Mouse (Mus musculus) lung, postnatal 10 days (tissue): ENCODE measurements at regions not wholly inside any gene's neighbourhood (a gene's known extent, or its start where the extent isn't known, plus 50 kb on each side); places are given as distances from the start of the nearest gene placed in this dataset.

ENCODE experiments used
- DNase-seq: peaks from one replicate; pipeline ENCODE4 v3.0.0; 2021

DNA sequence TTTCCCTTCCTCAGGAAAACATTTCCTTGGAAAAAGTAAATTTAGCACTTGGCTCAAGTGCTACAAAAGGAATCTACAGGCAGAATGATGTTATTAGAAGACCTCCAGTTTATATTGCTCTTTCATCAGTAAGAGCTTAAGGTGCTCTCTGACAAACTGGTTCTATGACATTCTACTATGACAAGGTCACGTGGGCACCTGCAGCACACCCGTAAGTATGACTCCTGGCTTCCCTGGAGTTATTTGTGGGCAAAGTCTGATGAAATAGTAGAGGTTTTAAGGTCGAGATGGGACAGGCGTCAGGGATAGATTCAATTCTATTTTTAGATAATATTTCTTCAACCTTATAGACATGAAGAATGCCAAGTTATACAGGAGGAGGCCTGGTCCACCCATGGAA lies 84.9 kb upstream of the Ccn6 start:
- no peak for DNase-seq

DNA sequence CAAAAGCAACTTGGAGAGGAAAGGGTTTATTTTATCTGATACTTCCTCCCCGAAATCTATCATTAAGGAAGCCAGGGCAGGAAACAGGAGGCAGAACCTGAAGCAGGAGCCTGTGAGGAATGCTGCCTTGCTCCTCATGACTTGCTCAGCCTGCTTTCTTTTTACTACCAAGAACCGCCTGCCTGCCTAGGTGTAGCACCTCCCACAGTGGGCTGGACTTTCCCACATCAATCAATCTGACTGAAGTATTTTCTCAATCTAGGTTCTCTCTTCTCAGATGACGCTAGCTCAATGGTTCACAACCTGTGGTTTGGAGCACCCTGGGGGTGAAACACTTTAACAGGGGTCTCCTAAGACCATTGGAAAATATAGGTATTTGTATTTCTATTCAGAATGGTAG lies 83.4 kb upstream of the Ccn6 start:
- DNase-seq = no peak

DNA sequence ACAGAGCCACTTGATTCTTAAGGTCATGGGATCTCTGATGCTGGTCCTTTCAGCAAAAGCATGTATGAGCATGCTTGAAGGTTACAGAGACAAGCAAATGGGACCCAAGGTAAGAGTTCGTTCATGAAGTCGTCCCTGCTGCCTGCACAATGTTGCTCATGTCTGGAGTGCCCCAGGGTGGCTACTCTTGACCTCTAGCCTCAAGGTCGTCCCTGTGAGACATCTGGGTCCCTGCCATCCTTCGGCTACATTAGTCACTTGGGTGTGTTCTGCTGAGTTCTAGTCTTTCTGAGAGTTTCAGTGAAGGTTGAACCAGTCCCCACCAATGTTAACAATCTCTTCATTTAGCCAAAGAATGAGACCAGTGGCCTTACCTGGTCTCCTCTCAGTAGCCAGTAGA lies 81.5 kb upstream of the Ccn6 start:
- DNase-seq = no peak

DNA sequence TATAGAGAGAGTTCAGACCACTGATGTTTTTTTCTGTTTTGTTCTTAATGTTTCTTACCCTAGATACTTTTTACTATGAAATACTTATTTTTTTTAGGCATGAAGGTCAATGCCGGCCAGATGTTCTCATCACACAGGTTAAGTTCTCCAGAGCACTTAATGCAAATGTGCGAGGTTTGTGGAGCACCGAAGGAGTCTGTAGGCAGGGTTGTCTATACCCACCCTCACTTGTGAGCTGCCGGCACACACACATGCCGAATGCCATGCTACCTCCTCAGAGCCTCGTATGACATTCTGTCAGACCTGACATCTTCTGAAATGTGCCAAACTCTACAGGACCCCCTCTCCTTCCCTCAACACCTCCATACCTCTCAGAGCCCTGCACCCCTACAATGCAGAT lies 80.5 kb upstream of the Ccn6 start:
- no peak for DNase-seq

DNA sequence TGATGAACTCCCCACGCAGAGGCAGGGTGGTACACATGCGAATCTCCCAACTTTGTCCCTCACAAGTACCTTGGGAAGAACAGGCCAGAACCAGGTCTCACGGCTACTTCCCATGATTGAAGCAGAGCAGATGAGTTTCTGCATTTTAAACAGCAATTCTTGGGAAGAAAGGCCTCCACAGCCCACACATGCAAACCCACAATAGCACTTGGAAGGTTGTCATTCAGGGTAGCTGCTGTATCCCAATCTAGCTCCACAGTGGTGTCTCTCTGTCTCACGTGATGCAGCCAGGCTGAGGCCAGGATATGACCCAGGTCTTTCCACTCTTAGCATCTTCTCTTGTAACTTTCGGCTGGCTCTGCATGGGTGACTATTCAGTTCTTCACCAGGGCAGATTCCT lies 78.8 kb upstream of the Ccn6 start:
- no peak for DNase-seq

- DNase-seq = no peak
Measured at GRCm38 (mm10) chr10:39241922-39242321, 78.3 kb upstream of the Ccn6 start.

- DNase-seq = no peak
Measured at GRCm38 (mm10) chr10:39241486-39241885, 77.9 kb upstream of the Ccn6 start.

DNA sequence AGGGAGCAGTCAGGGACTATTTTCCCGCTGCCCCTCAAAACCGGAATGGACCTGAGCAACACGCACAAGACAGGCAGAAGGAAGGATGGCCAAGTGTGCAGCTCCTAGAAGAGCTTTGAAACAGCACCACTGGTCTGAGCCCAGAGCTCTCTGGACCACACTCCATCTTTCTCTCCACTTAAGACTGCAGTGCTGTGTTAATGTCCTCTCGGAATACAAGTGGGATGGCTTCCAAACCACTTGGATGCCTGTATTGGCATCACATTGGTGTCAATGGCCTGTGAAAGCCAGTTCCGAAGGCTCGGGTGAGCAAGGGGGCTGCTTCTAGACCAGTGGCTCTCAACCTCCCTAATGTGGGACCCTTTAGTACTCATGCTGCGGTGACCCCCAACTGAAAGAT lies 77.4 kb upstream of the Ccn6 start:
- DNase-seq = peak; percentile 45

- DNase-seq = no peak
Measured at GRCm38 (mm10) chr10:39240178-39240791, 76.7 kb upstream of the Ccn6 start.

- DNase-seq = peak; percentile 91
Measured at GRCm38 (mm10) chr10:39239498-39240177, 76.0 kb upstream of the Ccn6 start.

GRCm38 (mm10) chr10:39238596-39238995 lies 75.0 kb upstream of the Ccn6 start:
- DNase-seq = peak; percentile 46

DNA sequence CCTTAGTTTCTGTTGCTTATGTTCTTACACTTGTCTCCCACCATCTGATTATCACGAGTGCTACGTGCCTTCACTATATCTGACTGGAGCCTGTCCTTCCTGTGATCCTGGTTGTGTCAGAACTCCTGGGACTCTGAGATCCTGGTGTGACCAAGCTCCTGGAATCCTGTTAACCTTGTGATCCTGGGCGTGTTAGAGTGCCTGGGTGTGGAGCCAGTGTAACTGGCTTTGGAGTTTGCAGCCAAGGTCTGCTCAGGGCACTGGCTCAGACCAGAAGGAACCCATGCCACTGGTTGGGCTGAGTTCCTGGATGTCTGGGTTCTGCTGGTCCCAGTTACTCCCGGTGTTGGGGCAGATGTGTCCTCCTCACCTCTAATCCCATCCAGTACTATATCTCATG lies 74.0 kb upstream of the Ccn6 start:
- no peak for DNase-seq

DNA sequence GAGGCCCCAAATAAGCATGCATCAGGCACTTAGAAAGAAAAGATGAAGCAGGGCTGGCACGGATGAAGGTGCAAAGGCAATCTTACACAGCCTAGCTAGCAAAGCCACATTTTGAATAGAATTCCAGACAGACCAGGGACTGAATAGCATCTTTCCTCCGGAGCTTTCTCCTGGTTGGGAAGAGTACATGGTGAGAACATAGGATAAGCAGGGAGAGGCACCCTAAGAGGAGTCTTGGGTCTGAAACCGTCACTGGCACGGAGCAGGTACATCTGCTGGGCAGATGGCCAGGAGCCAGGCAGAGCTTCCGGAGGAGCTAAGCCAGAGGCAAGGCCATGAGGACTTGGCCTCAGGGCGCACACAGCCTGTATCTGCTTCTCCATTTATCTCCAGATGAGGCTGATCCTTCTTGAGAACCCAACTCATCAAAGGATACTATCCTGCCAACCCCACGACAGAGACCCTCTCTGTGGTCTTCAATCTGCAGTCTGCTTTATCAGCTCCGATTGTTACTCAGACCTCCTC lies 70.4 kb upstream of the Ccn6 start:
- no peak for DNase-seq

- no peak for DNase-seq
Measured at GRCm38 (mm10) chr10:39233191-39233590, 69.6 kb upstream of the Ccn6 start.

DNA sequence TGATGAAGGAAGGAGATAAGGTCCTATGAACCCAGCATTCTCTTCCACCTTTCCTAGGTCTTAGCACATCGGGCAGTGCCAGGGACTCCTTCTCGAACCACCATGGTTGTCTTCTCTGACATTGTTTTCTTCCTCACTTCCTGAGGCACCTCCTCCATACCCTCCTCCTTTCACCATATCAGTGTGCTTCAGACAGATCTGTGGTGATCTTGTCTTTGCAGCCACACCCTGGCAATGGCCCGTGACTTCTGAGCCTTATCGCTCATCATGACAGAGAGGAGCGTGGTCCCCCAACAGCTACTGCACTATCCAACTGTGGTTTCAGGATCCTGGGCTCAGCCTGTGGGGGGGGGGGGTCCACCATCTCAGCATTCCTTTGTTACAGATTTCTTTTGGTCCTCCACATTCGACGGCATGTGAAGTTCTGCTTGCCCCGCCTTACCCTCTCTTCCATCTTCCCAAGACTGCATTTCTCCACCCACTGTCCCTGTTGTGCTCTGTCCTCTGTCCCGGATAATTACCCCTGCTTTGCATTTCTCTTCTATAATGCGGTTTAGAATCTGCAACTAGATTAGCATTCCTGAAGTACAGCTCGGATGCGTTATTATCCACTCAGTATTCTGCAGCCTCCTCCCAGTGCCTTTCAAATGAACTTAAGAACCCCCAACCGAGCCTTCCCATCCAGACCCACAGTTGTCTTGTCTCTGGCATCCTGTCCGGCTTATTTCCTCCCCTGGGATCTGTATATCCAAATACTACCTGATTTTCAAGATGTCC lies 67.2 kb upstream of the Ccn6 start:
- no peak for DNase-seq

GRCm38 (mm10) chr10:39229233-39229632 lies 65.6 kb upstream of the Ccn6 start:
- no peak for DNase-seq

DNA sequence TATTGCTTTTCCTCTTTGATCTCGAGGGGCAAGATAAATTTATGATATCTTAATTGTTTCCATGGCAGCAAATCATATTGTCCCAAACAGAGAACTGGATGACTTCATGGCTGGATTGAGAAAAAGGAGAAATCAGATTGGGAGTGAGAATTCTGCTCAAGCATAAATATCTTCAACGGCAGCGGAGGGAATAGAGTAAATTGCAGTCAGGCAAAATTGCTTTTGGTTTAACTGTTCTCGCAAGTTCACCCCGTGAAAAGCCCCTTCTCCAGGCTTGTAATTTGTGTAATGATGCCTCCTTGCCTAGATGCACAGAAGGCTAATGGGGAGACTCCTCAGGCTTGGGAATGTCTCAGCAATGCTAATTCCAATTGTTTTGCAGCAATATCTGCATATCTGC lies 64.4 kb upstream of the Ccn6 start:
- DNase-seq = no peak

DNA sequence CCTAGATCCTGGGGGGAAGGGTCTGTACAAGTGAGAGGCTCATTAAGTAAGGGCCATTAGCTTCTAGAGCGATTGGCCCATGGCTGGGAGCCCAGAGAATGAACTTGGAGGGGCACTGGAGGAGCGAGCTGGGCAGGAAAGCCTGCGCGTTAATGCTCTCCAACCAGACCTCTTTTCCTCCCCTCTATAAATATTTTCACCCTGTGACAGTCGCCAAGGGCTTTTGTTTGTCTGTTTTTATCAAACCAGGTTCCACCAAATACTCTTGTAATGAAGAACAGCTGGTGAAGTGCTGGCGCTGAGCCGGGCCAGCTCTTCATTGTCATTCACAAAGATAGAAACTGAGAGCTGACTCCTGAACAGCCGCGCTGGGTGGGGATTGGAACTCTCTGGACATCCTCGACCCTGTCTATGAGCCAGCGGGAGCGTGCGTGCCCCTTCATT lies 63.9 kb upstream of the Ccn6 start:
- peak; percentile 53 for DNase-seq

DNA sequence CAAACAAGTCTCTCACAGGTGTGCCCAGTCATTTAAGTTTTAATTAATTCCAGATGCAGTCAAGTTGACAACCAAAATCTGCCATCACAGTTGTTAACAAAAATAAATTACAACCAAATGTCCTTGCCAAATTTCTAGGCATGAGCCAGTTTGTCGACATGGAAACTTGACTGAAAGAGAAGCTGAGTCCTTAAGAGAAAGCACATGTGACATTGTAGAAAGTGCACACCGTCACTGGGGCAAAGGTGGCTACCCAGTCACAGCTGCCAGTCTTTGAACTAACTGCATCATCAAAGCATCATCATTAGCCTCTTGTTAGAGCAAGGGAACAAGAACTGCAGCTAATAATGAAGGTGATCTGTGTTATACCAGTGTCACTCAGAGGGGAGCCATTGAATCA lies 62.9 kb upstream of the Ccn6 start:
- DNase-seq = no peak

DNA sequence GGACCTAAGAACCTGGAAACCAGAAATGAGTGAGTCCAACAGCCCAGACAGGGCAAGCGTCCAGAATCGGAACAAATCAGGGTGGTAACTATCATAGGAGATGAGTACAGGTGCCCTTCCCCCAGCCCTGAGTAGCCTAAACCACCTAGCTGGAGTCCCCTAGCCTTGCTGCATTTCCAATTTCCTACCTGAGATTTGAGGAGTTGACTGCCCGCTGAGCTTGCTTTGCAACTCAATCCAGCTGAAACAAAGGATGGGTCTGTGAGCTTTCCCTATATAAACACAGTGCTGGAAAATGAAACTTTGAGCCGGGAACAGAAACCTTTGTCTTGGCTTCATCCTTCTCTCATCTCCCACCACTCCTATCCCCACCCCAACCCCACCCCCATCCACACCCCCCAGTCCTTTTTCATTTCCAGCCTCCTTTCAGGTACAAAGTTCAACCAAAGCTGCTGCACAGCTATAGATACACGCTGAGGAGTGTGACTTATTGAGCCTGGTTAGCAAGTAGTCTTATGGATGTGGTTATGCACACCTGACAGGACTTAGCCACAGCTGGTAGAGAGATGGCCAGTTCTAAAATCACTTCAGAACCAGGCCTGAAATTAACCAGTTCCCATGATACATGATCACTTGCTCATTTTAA lies 61.0 kb upstream of the Ccn6 start:
- no peak for DNase-seq

GRCm38 (mm10) chr10:39221028-39221427 lies 57.4 kb upstream of the Ccn6 start:
- no peak for DNase-seq

- no peak for DNase-seq
Measured at GRCm38 (mm10) chr10:39219366-39219765, 55.8 kb upstream of the Ccn6 start.

DNA sequence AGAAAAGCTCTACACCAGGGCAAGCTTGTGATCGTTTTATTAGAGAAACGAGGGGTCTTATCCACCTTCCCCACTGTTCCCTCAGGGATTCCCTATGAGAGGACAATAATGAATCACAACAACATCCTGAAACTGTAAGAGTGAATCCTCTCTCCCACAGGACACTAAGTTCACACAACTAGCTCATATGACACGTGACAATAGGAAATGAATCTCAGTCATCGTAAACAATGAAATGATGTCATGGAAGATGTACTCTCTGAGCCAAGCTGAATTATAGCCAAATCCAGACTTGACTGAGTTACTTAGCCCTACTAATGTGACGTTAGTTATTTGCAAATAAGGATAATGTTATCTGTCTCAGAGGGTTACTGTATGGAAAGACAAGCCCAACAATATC lies 54.6 kb upstream of the Ccn6 start:
- DNase-seq = no peak
